Mouse (Mus musculus) CH12.LX (cell line): ENCODE data around the gene Gm20388. TPM values are rescaled to one million over a fixed set of nuclear protein-coding genes. Genes with fewer than 3 reads are reported as not detected.

Experiments used
- DNase-seq: peaks from one replicate; pipeline ENCODE4 v3.0.0-alpha.2; 2013; ENCODE audit errors: extremely low read depth
- H3K27ac ChIP-seq: 2 replicates; pipeline ENCODE4 v1.5.1; 2012; ENCODE audit warnings: low read depth, mild to moderate bottlenecking, control low read depth, moderate library complexity; ENCODE audit not compliant: insufficient read depth
- H3K27me3 ChIP-seq: replicated peaks from 2 replicates; pipeline ENCODE3; 2012; ENCODE audit warnings: inconsistent platforms
- H3K36me3 ChIP-seq, 2 experiments: replicated peaks in 1 of 2; 2 replicates each; pipeline versions ENCODE3 to v1.6.1; 2012; ENCODE audit warnings: inconsistent platforms in 1 of 2, low read length in 1 of 2, mild to moderate bottlenecking in 1 of 2, mixed read lengths in 1 of 2, moderate library complexity in 1 of 2; ENCODE audit not compliant: control insufficient read depth in 1 of 2, insufficient read depth in 1 of 2
- H3K4me1 ChIP-seq, 2 experiments: 2 replicates each; pipeline ENCODE4 v1.6.1; 2012; ENCODE audit warnings: inconsistent platforms in 1 of 2, moderate library complexity in 1 of 2; ENCODE audit not compliant: insufficient read depth in 2 of 2, control insufficient read depth in 1 of 2
- H3K4me2 ChIP-seq: 2 replicates; pipeline ENCODE4 v1.6.1; 2012; ENCODE audit warnings: low read depth, mild to moderate bottlenecking, control low read depth; ENCODE audit not compliant: poor library complexity, insufficient read depth, severe bottlenecking
- H3K4me3 ChIP-seq, 3 experiments: fragments of 150-350 bp in 1 of 3; sonication (generic) in 1 of 3; replicated peaks in 1 of 3; 2 replicates each; pipeline versions ENCODE3 to v1.5.1; 2011 to 2012; ENCODE audit warnings: low read depth in 2 of 3, low read length in 2 of 3, mild to moderate bottlenecking in 2 of 3, moderate library complexity in 2 of 3, control low read depth in 1 of 3, improper control_type of control experiment in 1 of 3, inconsistent platforms in 1 of 3, mixed read lengths in 1 of 3; ENCODE audit not compliant: poor library complexity in 1 of 3
- H3K79me2 ChIP-seq: replicated peaks from 2 replicates; pipeline ENCODE4 v1.6.1; 2012; ENCODE audit warnings: mild to moderate bottlenecking, moderate library complexity; ENCODE audit not compliant: control insufficient read depth, poor library complexity, insufficient read depth, severe bottlenecking; ENCODE audit errors: extremely low read depth
- H3K9ac ChIP-seq: 2 replicates; pipeline ENCODE4 v1.6.1; 2012; ENCODE audit warnings: low read depth, mild to moderate bottlenecking, control low read depth, moderate library complexity; ENCODE audit not compliant: insufficient read depth
- H3K9me3 ChIP-seq: replicated peaks from 2 replicates; pipeline ENCODE3; 2012; ENCODE audit warnings: low read length, inconsistent platforms, mixed read lengths
- CHD1 ChIP-seq: IDR thresholded peaks from 2 replicates; pipeline ENCODE4 v1.6.1; 2012; ENCODE audit warnings: low read depth, low read length, improper control_type of control experiment, inconsistent platforms
- CHD2 ChIP-seq: IDR thresholded peaks from 2 replicates; pipeline ENCODE4 v1.6.1; 2011; ENCODE audit warnings: low read length, improper control_type of control experiment
- CTCF ChIP-seq, 2 experiments: IDR thresholded peaks in 1 of 2; conservative IDR thresholded peaks in 1 of 2; 2 replicates each; pipeline ENCODE4 v1.5.1; 2011 to 2012; ENCODE audit warnings: low read depth in 2 of 2, low read length in 2 of 2, improper control_type of control experiment in 1 of 2, inconsistent platforms in 1 of 2, mild to moderate bottlenecking in 1 of 2, moderate library complexity in 1 of 2
- E2F4 ChIP-seq: IDR thresholded peaks from 2 replicates; pipeline ENCODE4 v1.6.1; 2011; ENCODE audit warnings: low read depth, low read length, improper control_type of control experiment; ENCODE audit not compliant: insufficient replicate concordance
- ELF1 ChIP-seq: IDR thresholded peaks from 2 replicates; pipeline ENCODE4 v1.6.1; 2014; ENCODE audit warnings: low read depth, mild to moderate bottlenecking, inconsistent platforms, low read length, improper control_type of control experiment
- ETS1 ChIP-seq: conservative IDR thresholded peaks from 2 replicates; pipeline ENCODE4 v1.6.1; 2012; ENCODE audit warnings: low read depth, mild to moderate bottlenecking, inconsistent platforms, low read length, improper control_type of control experiment, moderate library complexity
- GABPA ChIP-seq: IDR thresholded peaks from 2 replicates; pipeline ENCODE4 v1.6.1; 2012; ENCODE audit warnings: low read depth, low read length, improper control_type of control experiment, inconsistent platforms; ENCODE audit not compliant: insufficient replicate concordance
- IRF4 ChIP-seq: IDR thresholded peaks from 2 replicates; pipeline ENCODE4 v1.6.1; 2014; ENCODE audit warnings: low read depth, mild to moderate bottlenecking, inconsistent platforms, low read length, improper control_type of control experiment
- JUND ChIP-seq: conservative IDR thresholded peaks from 2 replicates; pipeline ENCODE4 v1.6.1; 2011; ENCODE audit warnings: low read depth, low read length, improper control_type of control experiment
- KAT2A ChIP-seq: IDR thresholded peaks from 2 replicates; pipeline ENCODE4 v1.6.1; 2012; ENCODE audit warnings: low read length, improper control_type of control experiment, inconsistent platforms; ENCODE audit not compliant: insufficient replicate concordance
- MAFK ChIP-seq: IDR thresholded peaks from 2 replicates; pipeline ENCODE4 v1.6.1; 2011; ENCODE audit warnings: low read length, improper control_type of control experiment; ENCODE audit not compliant: insufficient replicate concordance
- MAZ ChIP-seq: IDR thresholded peaks from 2 replicates; pipeline ENCODE4 v1.6.1; 2012; ENCODE audit warnings: low read depth, mild to moderate bottlenecking, inconsistent platforms, low read length, improper control_type of control experiment, moderate library complexity
- MEF2A ChIP-seq: IDR thresholded peaks from 2 replicates; pipeline ENCODE4 v1.6.1; 2014; ENCODE audit warnings: low read depth, mild to moderate bottlenecking, inconsistent platforms, low read length, improper control_type of control experiment, borderline replicate concordance
- MXI1 ChIP-seq: IDR thresholded peaks from 2 replicates; pipeline ENCODE4 v1.6.1; 2011; ENCODE audit warnings: mild to moderate bottlenecking, low read depth, low read length, improper control_type of control experiment
- MYC ChIP-seq: IDR thresholded peaks from 2 replicates; pipeline ENCODE4 v1.6.1; 2011; ENCODE audit warnings: low read depth, mild to moderate bottlenecking, improper control_type of control experiment, low read length
- NELFE ChIP-seq: IDR thresholded peaks from 2 replicates; pipeline ENCODE4 v1.6.1; 2011; ENCODE audit warnings: low read depth, low read length, improper control_type of control experiment
- NRF1 ChIP-seq: IDR thresholded peaks from 2 replicates; pipeline ENCODE4 v1.6.1; 2014; ENCODE audit warnings: low read depth, mild to moderate bottlenecking, inconsistent platforms, low read length, improper control_type of control experiment, moderate library complexity
- POLR2A ChIP-seq: IDR thresholded peaks from 2 replicates; pipeline ENCODE4 v1.6.1; 2011; ENCODE audit warnings: low read depth, mild to moderate bottlenecking, improper control_type of control experiment, low read length
- RAD21 ChIP-seq: IDR thresholded peaks from 2 replicates; pipeline ENCODE4 v1.6.1; 2011; ENCODE audit warnings: low read depth, mild to moderate bottlenecking, low read length, improper control_type of control experiment, moderate library complexity
- RCOR1 ChIP-seq: conservative IDR thresholded peaks from 2 replicates; pipeline ENCODE4 v1.6.1; 2012; ENCODE audit warnings: low read depth, mild to moderate bottlenecking, inconsistent platforms, low read length, improper control_type of control experiment
- SMC3 ChIP-seq: IDR thresholded peaks from 2 replicates; pipeline ENCODE4 v1.6.1; 2011; ENCODE audit warnings: low read depth, low read length, improper control_type of control experiment
- TBP ChIP-seq: conservative IDR thresholded peaks from 2 replicates; pipeline ENCODE4 v1.6.1; 2011; ENCODE audit warnings: low read depth, low read length, improper control_type of control experiment
- USF1 ChIP-seq: IDR thresholded peaks from 2 replicates; pipeline ENCODE4 v1.6.1; 2014; ENCODE audit warnings: low read depth, mild to moderate bottlenecking, inconsistent platforms, low read length, improper control_type of control experiment
- ZC3H11A ChIP-seq: IDR thresholded peaks from 2 replicates; pipeline ENCODE4 v1.6.1; 2012; ENCODE audit warnings: low read depth, mild to moderate bottlenecking, inconsistent platforms, low read length, improper control_type of control experiment
- ZMIZ1 ChIP-seq: IDR thresholded peaks from 2 replicates; pipeline ENCODE4 v1.6.1; 2012; ENCODE audit warnings: low read depth, mild to moderate bottlenecking, inconsistent platforms, low read length, improper control_type of control experiment
- dilution Hi-C: fragments of 300-500 bp; cut with MboI; formaldehyde crosslinking; loops from 2 replicates; pipeline ENCODE4 v1.14.3; 2020; ENCODE audit warnings: low sequenced_read_pairs; ENCODE audit not compliant: extremely low pct_unique_long_range_greater_than_20kb, extremely low pct_ligation_motif_present
- in situ Hi-C: fragments of 300-500 bp; cut with MboI; formaldehyde crosslinking; loops from 3 replicates; pipeline ENCODE4 v1.14.3; 2019; ENCODE audit warnings: low sequenced_read_pairs, low pct_ligation_motif_present, low pct_unique_long_range_greater_than_20kb, mixed read lengths
- polyA plus RNA-seq: library from polyadenylated mRNA; unstranded; fragments of >175 nt; gene quantifications from 2 replicates; pipeline ENCODE4 v1.2.1, GENCODE M21; 2012; ENCODE audit warnings: low read depth; ENCODE audit not compliant: insufficient read length
- total RNA-seq, 2 experiments: library from RNA; depleted of rRNA; stranded (reverse); fragments of 300-350 nt in 1 of 2; fragments of >200 nt in 1 of 2; gene quantifications; 2 replicates each; pipeline ENCODE4 v1.2.3; 2012 to 2014

Gene Gm20388
- total and polyA plus RNA-seq, 3 experiments, result 14.8 to 26.3 (median 22.2) TPM

GRCm38 (mm10) chr8:122079093-122079492 lies 2168.5 kb downstream of the Gm20388 start:
- H3K36me3 ChIP-seq, result no peaks in the 10 kb centered on the region
- H3K4me2 ChIP-seq, result no peak overlapping the region
- peaks cover 92% of the 10 kb centered on the region for H3K27me3 ChIP-seq
- in situ Hi-C loops (no loop called here), dilution Hi-C loops (no loop called here)
- H3K79me2 ChIP-seq, result no peaks in the 10 kb centered on the region
- H3K27ac ChIP-seq, result no peak overlapping the region
- H3K4me3 ChIP-seq, result no peak overlapping the region
- H3K9ac ChIP-seq, result no peak overlapping the region
- H3K9me3 ChIP-seq, result no peaks in the 10 kb centered on the region
- TF ChIP-seq ETS1 (no peak), GABPA (no peak), MAZ (no peak), RAD21 (no peak), E2F4 (no peak), MYC (no peak), CHD2 (no peak), CTCF (conservative IDR thresholded peaks at IDR 0.05 in 1 of 2, IDR thresholded peaks at IDR 0.05 in 1 of 2; ENCODE audit: low read depth in 2 of 2, low read length in 2 of 2) (no peak)
- DNase-seq, result no peak
- H3K4me1 ChIP-seq, result peaks cover 0 to 1% of the 10 kb centered on the region in 2 experiments; a peak in 2 of 4 replicates

DNA sequence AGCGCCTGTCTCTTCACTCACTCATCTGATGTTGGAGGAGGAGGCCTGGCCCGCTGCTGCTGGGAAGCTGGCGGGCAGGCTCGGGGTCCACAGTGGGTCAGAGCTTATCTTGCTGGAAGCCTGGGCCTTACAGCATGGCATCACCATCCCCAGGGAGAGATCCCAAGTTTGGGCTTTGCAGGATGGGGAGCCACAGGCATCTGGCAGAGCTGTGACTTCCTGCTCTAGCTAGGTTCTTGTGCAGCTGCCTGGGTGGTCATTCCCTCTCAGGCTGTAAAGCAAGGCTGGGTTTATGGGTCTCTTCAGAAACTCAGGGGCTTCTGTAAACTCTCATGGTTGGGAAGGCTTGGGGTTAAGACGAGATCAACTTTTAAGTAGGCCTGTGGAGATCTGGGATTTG lies 2169.7 kb downstream of the Gm20388 start:
- Histone ChIP-seq H3K79me2 (no peaks in the 10 kb centered on the region), H3K4me2 (no peak overlapping the region), H3K9me3 (no peaks in the 10 kb centered on the region), H3K36me3 (no peaks in the 10 kb centered on the region), H3K4me1 (peaks cover 0 to 7% of the 10 kb centered on the region in 2 experiments; a peak in 2 of 4 replicates), H3K4me3 (no peak overlapping the region), H3K9ac (no peak overlapping the region), H3K27ac (no peak overlapping the region), H3K27me3 (peaks cover 90% of the 10 kb centered on the region)
- in situ Hi-C loops (no loop called here), dilution Hi-C loops (no loop called here)
- DNase-seq, result no peak
- TF ChIP-seq NRF1, result no peak

GRCm38 (mm10) chr8:122083401-122083800 lies 2172.8 kb downstream of the Gm20388 start:
- in situ Hi-C loops (no loop called here), dilution Hi-C loops (no loop called here)
- Histone ChIP-seq H3K27me3 (peaks cover 82% of the 10 kb centered on the region), H3K4me1 (peaks cover 0 to 8% of the 10 kb centered on the region in 2 experiments; a peak in 2 of 4 replicates), H3K9ac (no peak overlapping the region), H3K4me2 (no peak overlapping the region), H3K9me3 (no peaks in the 10 kb centered on the region), H3K4me3 (no peak overlapping the region), H3K27ac (no peak overlapping the region), H3K79me2 (no peaks in the 10 kb centered on the region), H3K36me3 (no peaks in the 10 kb centered on the region)
- no peak for DNase-seq
- TF ChIP-seq SMC3 (no peak), USF1 (no peak), IRF4 (no peak), TBP (no peak), NELFE (no peak), JUND (no peak), MAFK (no peak), CHD1 (no peak), MAZ (no peak), ELF1 (no peak), MXI1 (no peak), MEF2A (no peak), ETS1 (no peak), ZC3H11A (no peak), KAT2A (no peak), RCOR1 (no peak), POLR2A (no peak), ZMIZ1 (no peak)
- TF ChIP-seq, all 38 proteins: peak for 0
